In the genomic region with DNA sequence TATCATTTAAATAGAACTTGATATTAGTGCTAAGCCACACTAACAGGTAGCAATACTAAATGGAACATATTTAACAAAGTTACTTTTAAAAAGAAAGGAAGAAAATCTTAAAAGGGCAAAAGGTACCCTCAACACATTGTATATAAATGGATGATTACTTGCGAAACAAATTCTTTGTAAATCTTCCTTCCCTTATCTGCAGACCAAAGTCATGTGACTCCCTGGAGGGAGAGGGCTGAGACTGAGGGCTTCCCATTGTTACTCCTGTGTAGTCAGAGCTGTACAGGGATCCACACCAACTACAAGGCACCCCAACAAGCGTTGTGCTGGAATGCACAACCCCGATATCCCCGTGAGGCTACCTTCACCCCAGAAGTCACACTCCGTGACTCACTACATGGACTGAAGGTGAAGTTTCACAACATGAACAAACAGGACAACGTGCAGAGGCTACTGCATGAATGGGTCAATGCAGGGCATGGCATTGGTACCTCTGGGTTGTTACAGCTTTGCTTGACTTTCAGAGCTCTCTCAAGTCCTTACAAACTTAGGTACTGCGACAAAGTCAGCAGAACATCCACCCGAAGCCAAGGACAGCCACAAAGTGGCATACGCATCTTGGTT, we compare ENCODE assay signal across 28 mouse cellular contexts. TPM values are rescaled to one million over a fixed set of nuclear protein-coding genes. Genes with fewer than 3 reads are reported as not detected.
A peak's percentile ranks its signal among the peaks of the same experiment; 100 is the strongest.
DNase-seq lines count a peak whose midpoint lies in the region; ATAC-seq and TF ChIP-seq lines count a peak whose summit lies in the region.
"Had no signal": no experiment of that assay in that cellular context is flagged by ENCODE, and none has a peak within 500 bp of the region (broad histone marks: within the 10 kb centered on the region; RNA-seq: fewer than 3 reads in every experiment).

No protein-coding gene starts in this region.

- no peaks in the 10 kb centered on the region for H3K27me3 ChIP-seq in intestine, embryonic 15.5 days (replicated peaks)
- H3K27me3 ChIP-seq in liver, embryonic 15.5 days, result no peaks in the 10 kb centered on the region; the same call in 1 of the 2 replicates
- H3K27me3 ChIP-seq in stomach, postnatal 0 days (ENCODE audit: control insufficient read depth, insufficient read depth, low read length), result no peaks in the 10 kb centered on the region
- H3K27me3 ChIP-seq: CH12.LX; embryonic facial prominence, embryonic 13.5 days; forebrain, embryonic 12.5 days; hindbrain, embryonic 12.5 days; kidney, embryonic 15.5 days; limb, embryonic 12.5 days; megakaryocyte, embryonic 14.5 days; midbrain, embryonic 13.5 days had no signal

- peak; percentile 49 for ATAC-seq in intestine, embryonic 15.5 days
- ATAC-seq in liver, embryonic 15.5 days (ENCODE audit: insufficient read depth), result peak; percentile 76
- ATAC-seq in stomach, postnatal 0 days (ENCODE audit: low FRiP score, low TSS enrichment), result peak; percentile 53; the same call in 1 of the 2 replicates
- ATAC-seq: activated CD4-positive, CD25-positive, alpha-beta regulatory T cell, adult 4 months; forebrain, postnatal 0 days; hindbrain, postnatal 0 days; midbrain, embryonic 13.5 days had no signal

- no peak overlapping the region for H3K9ac ChIP-seq in intestine, embryonic 15.5 days
- no peak overlapping the region for H3K9ac ChIP-seq in liver, embryonic 15.5 days
- no peak overlapping the region for H3K9ac ChIP-seq in stomach, postnatal 0 days (ENCODE audit: low read length)
- H3K9ac ChIP-seq: embryonic facial prominence, embryonic 13.5 days; forebrain, embryonic 12.5 days; forebrain, postnatal 0 days; hindbrain, embryonic 12.5 days; kidney, embryonic 15.5 days; limb, embryonic 12.5 days; lung, embryonic 14.5 days; midbrain, embryonic 13.5 days had no signal

- no peaks in the 10 kb centered on the region for H3K36me3 ChIP-seq in intestine, embryonic 15.5 days
- no peaks in the 10 kb centered on the region for H3K36me3 ChIP-seq in liver, embryonic 15.5 days (replicated peaks)
- no peaks in the 10 kb centered on the region for H3K36me3 ChIP-seq in stomach, postnatal 0 days (ENCODE audit: control insufficient read depth, insufficient read depth, low read length)
- H3K36me3 ChIP-seq: embryonic facial prominence, embryonic 13.5 days; forebrain, embryonic 12.5 days; hindbrain, embryonic 12.5 days; kidney, embryonic 15.5 days; limb, embryonic 12.5 days; midbrain, embryonic 13.5 days had no signal

- no peak overlapping the region for H3K4me2 ChIP-seq in intestine, embryonic 15.5 days (replicated peaks)
- H3K4me2 ChIP-seq in liver, embryonic 15.5 days, result no peak overlapping the region
- H3K4me2 ChIP-seq in stomach, postnatal 0 days (replicated peaks; ENCODE audit: low read depth), result no peak overlapping the region
- H3K4me2 ChIP-seq: embryonic facial prominence, embryonic 13.5 days; forebrain, embryonic 12.5 days; heart, embryonic 11.5 days; hindbrain, embryonic 12.5 days; kidney, embryonic 15.5 days; limb, embryonic 12.5 days; lung, embryonic 14.5 days; midbrain, embryonic 13.5 days had no signal

- no peaks in the 10 kb centered on the region for H3K4me1 ChIP-seq in intestine, embryonic 15.5 days (replicated peaks)
- peaks cover 15% of the 10 kb centered on the region; the same call in 1 of the 2 replicates for H3K4me1 ChIP-seq in liver, embryonic 15.5 days (replicated peaks)
- H3K4me1 ChIP-seq in stomach, postnatal 0 days (replicated peaks; ENCODE audit: control insufficient read depth, insufficient read depth), result no peaks in the 10 kb centered on the region
- H3K4me1 ChIP-seq: embryonic facial prominence, embryonic 13.5 days; forebrain, embryonic 12.5 days; hindbrain, embryonic 12.5 days; kidney, embryonic 15.5 days; limb, embryonic 12.5 days; midbrain, embryonic 13.5 days had no signal

- H3K4me3 ChIP-seq in intestine, embryonic 15.5 days (replicated peaks), result no peak overlapping the region
- H3K4me3 ChIP-seq in liver, embryonic 15.5 days (replicated peaks), result no peak overlapping the region
- no peak overlapping the region for H3K4me3 ChIP-seq in stomach, postnatal 0 days (ENCODE audit: low read depth, low read length)
- H3K4me3 ChIP-seq: embryonic facial prominence, embryonic 13.5 days; forebrain, embryonic 12.5 days; hindbrain, embryonic 12.5 days; kidney, embryonic 15.5 days; left cerebral cortex, adult 2 months; limb, embryonic 12.5 days; megakaryocyte, embryonic 14.5 days; midbrain, embryonic 13.5 days had no signal

- no peak for TF ChIP-seq EP300 in stomach, postnatal 0 days (optimal IDR thresholded peaks at IDR 0.05)

- H3K9me3 ChIP-seq in intestine, embryonic 15.5 days, result no peaks in the 10 kb centered on the region
- no peaks in the 10 kb centered on the region for H3K9me3 ChIP-seq in liver, embryonic 15.5 days (replicated peaks)
- no peaks in the 10 kb centered on the region for H3K9me3 ChIP-seq in stomach, postnatal 0 days (ENCODE audit: control insufficient read depth, low read length)
- H3K9me3 ChIP-seq: forebrain, embryonic 12.5 days; hindbrain, embryonic 12.5 days; kidney, embryonic 15.5 days; limb, embryonic 12.5 days; midbrain, embryonic 13.5 days had no signal

- DNase-seq in adrenal gland, adult 2 months, result peak; percentile 17
- DNase-seq in adrenal gland, postnatal 10 days, result no peak
- no peak for DNase-seq in stomach, postnatal 0 days (ENCODE audit: low spot score)
- DNase-seq in cerebellum, adult 11 months, result no peak
- no peak for DNase-seq in lung, adult 18-20 months
- DNase-seq: adrenal gland, adult 8-10 months; cerebellum, adult 11-12 months; cerebellum, adult 9-11 months; forebrain, postnatal 0 days; heart, postnatal 36 days; kidney, adult 18-20 months; kidney, postnatal 25 days; lung, embryonic 14.5 days; lung, postnatal 14 days had no signal

- TF ChIP-seq CTCF in stomach, postnatal 0 days (IDR thresholded peaks at IDR 0.05; ENCODE audit: low read depth), result no peak

- no peak overlapping the region for H3K27ac ChIP-seq in intestine, embryonic 15.5 days
- H3K27ac ChIP-seq in liver, embryonic 15.5 days (replicated peaks), result no peak overlapping the region
- no peak overlapping the region for H3K27ac ChIP-seq in stomach, postnatal 0 days (replicated peaks)
- H3K27ac ChIP-seq: embryonic facial prominence, embryonic 13.5 days; forebrain, embryonic 12.5 days; hindbrain, embryonic 12.5 days; hindbrain, postnatal 0 days; kidney, embryonic 15.5 days; left cerebral cortex, adult 2 months; limb, embryonic 12.5 days; midbrain, embryonic 13.5 days had no signal

- WGBS in intestine, embryonic 15.5 days, result 87% methylated on average over 9 of the region's 9 CpGs
- whole genome bisulfite sequencing in liver, embryonic 15.5 days (ENCODE audit: insufficient replicate concordance), result 61% methylated on average over 9 of the region's 9 CpGs
- WGBS in stomach, postnatal 0 days, result 82% methylated on average over 9 of the region's 9 CpGs

RNA-seq across cellular contexts. Expression of gene Irs2, which starts 12.8 kb away (rescaled TPM):
- total RNA-seq in adrenal gland, adult 2 months (2021), result 10 to 100 TPM; 29.8 to 37.6 TPM
- polyA plus RNA-seq in adrenal gland, adult 2 months (2012; rRNA removed), result 17.7 and 19.6 TPM in 2 replicates
- 10 to 100 TPM; 33.4 to 80.8 TPM for total RNA-seq in adrenal gland, postnatal 10 days (2021)
- polyA plus RNA-seq in intestine, embryonic 15.5 days (2015; fragmentation: Nextera tagmentation; extraction: Ambion mirVana), result 6.1 and 7.2 TPM in 2 replicates
- 4.0 and 5.2 TPM in 2 replicates for polyA plus RNA-seq in liver, embryonic 15.5 days (2015; fragmentation: Nextera tagmentation; extraction: Ambion mirVana)
- polyA plus RNA-seq in stomach, postnatal 0 days (2015; fragmentation: Nextera tagmentation; extraction: Ambion mirVana), result 3.3 and 3.9 TPM in 2 replicates
